Mouse (Mus musculus): ENCODE results near the gene Arl5c.

The Arl5c gene

DNA sequence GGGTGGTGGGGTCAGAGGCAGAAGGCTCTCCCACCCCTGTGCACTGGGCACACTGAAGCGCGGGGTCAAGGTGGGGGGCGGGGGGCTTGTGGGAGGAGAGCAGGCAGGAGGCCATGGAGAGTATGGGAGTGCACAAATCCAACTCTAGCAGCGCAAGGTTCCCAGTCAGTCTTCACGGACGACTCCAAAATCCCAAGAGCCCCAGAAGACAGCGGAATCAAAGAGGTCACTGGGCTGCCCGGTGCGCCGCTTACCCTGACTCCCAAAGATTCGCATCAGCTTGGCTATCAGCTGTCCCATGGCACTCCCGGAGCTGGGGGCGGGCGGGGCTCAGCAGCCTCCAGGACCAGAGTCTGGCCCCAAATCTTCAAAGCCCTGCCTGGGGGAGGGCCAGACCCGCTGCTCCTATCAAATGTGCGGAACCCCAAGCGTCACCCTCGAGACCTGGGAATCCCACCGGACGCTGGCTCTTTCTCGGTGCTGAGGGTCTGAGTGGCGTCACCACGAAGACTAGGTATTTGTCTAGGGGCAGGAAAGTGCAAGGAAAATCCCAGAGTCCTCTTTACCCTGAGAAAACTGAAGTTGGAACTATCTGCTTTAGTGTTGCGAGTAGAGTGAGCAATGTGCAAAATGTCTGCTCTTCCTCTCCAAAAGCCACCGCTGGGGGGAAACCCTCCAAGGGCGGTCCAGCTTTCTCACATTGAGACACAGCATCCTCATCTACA, at the start of gene Arl5c:
Gene Arl5c (minus strand): TSS at position 618 of the 725 bp plus-strand sequence.
- DNase-seq, result peak; percentile 47 to 50

DNA sequence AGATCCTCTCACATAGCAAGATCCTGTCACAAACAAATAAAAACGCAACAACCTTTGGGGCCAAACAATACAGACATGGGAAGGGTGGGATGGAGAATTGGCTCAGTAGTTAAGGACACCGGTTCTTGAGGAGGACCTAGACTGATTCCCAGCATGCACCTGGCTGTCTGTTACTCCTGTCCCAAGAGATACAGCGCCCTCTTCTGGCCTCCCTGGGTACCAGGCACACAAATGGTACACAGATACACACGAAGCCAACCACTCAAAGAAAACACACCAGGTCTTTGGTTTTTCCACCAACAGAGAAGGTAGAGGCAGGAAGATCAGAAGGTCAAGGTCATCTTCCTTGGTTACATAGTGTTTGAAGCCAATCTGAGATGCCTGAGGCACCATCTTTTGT, 49.6 kb upstream of the Arl5c start:
- no peak for DNase-seq

DNA sequence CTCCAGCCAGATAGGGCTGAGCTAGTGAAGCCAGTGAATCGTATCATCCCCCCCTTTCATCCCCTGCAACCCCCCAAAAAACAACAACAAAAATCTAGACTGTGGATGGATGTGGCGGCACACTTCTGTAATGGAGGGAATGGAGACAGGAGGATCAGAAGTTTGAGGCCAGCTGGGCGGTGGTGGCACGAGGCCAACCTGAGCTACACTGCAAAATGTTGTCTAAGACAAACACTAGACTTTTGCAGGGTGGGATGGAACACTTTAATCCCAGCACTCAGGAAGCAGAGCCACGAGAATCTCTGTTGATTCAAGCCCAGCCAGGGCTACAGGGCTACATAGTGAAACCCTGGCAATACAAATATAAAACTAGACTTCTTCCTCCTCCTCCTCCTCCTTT, 48.1 kb upstream of the Arl5c start:
- peak; percentile 66 to 70 for DNase-seq

DNA sequence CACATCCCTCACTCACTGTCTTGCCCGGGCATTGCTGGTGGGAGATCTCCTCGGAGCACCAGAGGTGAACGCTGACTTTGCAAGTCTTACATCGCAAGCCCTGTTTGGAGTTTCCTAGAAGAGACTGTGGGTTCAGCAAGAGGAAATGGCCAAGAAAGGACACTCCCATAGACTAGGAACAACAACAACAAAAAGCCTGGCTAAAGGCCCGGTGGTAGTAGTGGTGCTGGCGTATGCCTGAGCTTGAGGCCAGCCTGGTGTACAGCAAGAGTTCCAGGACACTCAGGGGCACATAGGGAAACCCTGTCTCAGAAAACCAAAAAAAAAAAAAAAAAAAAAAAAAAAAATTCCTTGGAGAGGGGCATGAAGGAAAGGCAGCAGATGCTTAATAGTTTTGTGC, 46.8 kb upstream of the Arl5c start:
- DNase-seq, result peak in 1 of 2 experiments; percentile 44

DNA sequence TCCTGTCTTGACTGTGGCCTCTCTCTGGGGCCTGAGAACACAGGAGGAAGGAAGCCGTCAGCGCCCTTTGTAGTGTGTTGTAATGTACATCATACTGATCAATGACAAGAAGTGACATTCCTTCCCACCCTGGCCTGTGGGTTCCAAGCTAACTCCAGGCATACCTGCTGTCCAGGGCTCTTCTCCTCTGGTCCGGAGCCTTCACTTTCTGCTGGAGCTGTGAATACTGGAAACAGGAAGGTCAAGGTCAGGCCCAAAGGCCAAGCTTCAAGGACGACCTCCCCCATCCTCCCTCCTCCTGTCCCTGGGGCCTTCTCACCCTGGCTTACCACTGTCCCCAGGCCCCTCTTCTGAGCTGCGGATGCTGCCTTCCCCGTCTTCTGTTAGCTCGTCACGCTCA, 45.0 kb upstream of the Arl5c start:
- no peak for DNase-seq

DNA sequence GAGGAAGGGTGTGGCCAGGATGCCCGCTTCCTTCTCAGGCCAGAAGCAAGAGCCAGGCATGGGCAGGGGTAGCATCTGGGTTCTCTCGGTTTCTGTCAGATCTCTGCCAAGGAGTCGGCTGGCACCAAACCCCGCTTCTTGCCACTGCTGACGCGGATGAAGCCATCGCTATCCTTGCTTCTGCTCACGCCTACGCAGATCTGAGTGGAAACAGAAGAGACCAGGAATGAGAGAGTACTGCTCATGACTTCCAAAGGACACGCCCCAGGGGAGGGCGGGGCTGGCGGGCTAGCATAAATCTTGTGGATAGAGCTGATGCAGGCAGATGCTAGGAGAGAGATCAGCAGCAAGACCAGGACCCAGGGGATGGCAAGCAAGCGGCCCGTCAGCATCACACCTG, 41.9 kb upstream of the Arl5c start:
- DNase-seq, result peak; percentile 79 to 80

DNA sequence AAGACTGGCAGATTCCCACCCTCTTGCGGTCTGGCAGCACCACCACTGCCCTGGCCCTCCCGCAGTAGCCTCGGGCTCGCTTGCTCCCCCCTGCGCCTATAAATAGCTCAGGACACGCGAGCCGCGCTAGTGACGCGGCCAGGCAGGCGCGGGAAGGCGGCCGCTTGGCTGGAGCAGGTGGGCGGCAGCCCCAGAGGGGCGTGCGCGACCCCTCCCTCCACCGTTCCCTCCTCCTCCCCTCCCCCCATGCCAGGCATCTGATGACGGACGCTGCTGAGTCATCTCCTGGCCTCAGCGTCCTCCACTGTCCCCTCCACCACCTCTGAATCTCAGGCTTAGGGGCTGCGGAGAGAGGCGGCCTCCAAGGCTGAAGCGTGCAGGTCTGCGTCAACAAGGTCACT, 40.0 kb upstream of the Arl5c start:
- peak; percentile 88 to 89 for DNase-seq

DNA sequence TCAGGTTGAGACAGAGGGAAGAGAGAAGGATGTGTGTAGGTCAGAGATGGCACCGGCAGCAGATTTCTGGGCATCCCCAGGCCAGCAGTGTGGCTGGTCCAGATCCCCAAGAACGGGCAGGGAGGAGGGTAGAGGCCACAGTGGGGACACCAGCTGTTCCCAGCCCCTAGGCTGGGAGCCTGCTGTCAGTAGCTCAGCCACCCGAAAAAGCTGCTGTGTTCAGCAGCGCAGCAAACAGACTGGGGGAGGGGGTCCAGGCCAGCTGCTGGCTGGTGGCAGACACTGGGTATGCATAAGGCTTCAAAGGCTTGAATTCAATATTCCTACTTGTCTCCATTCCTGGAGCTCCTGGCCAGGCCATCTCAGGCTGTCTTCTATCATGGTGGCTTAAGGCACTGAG, 38.9 kb upstream of the Arl5c start:
- peak; percentile 79 to 85 for DNase-seq

DNA sequence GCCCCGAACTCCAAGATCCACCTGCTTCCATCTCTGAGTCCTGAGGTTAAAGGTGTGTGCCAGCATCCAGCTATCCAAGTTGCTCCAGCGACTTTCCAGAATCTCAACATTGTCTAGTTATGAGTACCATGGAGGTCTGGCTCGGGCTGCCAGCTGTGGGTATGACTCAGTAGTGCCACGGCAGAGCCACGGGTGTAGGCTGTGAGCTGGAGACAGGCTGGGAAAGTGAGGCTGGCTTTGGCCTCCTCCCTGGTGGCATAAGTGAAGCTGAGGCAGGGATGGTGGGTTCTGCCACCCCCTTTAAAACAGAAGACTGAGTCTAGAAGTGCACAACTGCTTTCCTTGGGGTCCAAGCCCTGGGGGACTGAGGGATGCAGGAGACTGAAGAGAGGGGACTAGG, 38.1 kb upstream of the Arl5c start:
- DNase-seq, result no peak

DNA sequence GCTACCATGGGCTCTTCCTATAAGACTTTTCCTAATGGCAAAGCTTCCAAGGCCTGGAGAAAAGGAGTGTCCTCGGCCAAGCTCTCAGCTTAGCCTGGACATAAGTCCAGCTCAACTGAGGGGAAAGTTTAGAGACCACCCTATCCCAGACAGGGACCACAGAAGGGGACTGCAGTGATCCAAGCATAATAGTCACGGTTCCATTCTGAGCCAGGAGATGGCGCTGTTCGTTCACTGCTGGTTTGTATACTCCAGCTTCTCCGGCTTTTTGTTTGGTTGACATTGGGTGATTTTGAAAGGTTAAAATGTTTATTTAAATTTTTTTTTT, 35.4 kb upstream of the Arl5c start:
- DNase-seq, result peak; percentile 90 to 94

DNA sequence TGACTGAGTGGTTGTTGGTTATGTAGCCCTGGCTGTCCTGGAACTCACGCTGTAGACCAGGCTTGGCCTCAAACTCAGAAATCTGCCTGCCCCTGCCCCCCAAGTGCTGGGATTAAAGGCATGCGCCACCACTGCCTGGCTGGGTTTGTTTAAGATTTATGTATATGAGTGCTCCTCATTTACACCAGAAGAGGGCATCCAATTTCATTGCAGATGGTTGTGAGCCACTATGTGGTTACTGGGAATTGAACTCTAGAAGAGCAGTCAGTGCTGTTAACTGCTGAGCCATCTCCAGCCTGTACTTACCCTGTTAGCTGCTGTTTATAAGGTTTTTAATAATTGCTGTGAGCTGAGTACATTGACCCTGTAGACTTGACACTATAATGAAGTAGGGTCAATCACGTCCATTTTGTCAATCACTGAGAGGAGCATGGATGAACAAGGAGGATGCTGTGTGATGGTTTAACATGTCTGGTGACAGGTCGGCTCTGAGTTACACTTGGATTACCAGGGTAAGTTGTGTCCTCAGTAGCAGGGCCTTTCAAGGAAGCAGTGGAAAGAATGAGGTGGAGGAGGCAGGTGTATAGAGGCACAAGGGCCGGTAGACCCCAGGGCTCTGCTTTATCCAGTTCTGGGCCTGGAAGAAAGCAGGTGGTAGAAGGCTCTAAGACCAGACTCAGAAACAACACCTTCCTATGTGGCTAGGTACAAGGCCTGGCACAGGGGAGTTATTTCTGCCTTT, 34.9 kb upstream of the Arl5c start:
- DNase-seq, result no peak

DNA sequence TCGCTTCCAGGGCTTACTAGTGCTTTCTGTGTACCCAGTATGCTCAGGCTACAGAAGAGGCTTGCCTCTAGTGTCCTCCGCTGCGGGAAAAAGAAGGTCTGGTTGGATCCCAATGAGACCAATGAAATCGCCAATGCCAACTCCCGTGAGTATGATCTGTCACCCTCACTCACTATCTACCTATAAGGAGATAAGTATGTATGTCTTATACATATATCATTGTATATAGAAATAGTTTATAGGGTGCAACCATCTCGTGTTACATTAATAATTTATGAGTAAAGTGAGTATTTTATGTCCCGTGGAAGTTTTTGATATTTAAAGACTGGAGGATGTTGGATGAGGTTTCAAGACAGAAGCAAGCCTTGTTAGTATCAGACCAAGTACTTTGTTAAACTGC, 31.8 kb upstream of the Arl5c start:
- DNase-seq, result no peak

DNA sequence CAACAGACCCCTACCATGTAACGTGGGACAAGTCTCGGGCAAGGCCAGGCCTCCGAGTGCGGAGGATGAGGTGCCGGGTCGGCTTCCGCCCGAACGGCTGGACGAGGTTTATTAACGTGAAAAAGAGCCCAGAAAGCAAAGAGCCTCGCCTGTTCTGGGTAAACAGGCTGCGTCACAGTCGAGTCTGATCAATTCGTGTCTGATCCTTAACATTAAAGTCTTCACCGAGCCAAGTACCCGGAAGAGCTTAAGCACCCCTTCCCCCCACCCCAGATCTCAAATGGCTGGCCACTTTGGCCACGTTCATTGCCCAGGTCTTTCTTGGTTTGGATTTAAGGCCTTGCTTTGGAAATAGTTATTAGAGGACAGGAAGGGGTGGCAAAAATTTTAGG, 31.3 kb upstream of the Arl5c start:
- no peak for DNase-seq

DNA sequence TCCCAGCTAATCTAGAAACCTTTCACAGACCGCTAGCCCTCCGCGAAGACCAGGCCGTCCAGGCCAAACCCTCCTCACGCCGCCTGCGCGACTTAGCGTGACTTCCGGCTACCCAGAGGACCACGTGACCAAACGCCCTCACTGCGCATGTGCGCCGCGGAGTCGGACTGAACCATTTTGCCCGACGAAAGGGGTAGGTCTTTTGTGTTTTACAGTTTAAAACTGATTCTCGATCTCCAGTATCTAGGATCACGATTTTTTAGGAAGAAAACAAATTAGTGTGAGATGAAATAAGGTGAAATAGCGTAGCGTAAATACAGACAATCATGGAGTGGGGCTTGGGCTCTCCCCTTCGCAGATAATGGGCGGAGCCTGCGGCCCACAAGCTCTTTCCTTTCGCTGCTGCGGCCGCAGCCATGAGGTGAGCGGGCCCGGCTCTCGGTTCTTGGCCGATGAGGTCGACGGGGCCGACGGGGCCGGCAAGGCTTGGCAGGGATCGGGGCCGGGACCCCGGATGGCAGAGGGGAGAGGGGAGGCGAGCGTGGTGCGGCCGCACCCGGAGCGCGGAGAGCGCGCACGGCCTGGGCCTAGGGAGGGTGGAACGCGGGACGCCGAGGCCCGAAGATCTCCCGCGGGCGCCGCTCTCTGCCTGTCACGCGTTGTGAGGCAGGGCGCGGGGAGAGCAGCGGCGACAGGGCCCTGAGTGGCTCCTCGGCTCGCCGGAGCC, 30.8 kb upstream of the Arl5c start, which contains the start of gene Rpl19:
Gene Rpl19 (plus strand): TSS at position 141 of the 727 bp plus-strand sequence.
- DNase-seq, result peak; percentile 97 to 98

DNA sequence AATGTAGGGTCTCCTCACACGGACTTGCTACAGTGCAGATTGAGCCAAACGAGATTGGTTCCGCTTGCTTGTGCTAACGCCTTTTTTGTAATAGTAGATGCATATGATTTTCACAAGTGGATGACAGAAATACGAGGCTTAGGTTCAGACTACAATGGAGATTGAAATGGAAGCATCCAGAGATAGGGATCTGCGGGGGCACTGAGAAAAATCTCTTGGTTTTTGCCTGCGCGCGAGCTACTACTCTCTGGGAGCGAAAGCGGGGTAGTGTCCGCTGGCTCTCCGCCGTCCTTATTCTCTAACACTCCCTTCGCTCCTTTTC, 30.2 kb upstream of the Arl5c start:
- no peak for DNase-seq

DNA sequence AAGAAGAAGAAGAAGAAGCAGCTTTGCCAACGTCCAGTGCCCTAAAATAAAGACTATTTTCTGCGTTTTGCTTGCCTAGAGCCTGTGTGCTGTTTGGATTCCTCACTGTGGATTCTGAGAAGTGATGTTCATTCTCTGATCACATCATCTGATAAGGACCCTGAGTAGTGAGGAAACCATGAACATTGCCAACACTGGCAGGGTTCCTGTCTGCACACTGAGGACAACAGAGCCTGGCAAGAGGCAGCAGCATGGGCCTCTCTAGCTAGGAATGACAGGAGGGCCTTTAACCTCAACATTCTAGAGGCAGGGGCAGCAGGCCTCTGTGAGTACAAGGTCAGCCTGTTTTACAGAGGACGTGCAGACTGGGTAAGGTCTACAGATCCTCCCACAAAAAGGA, 28.5 kb upstream of the Arl5c start:
- no peak for DNase-seq

DNA sequence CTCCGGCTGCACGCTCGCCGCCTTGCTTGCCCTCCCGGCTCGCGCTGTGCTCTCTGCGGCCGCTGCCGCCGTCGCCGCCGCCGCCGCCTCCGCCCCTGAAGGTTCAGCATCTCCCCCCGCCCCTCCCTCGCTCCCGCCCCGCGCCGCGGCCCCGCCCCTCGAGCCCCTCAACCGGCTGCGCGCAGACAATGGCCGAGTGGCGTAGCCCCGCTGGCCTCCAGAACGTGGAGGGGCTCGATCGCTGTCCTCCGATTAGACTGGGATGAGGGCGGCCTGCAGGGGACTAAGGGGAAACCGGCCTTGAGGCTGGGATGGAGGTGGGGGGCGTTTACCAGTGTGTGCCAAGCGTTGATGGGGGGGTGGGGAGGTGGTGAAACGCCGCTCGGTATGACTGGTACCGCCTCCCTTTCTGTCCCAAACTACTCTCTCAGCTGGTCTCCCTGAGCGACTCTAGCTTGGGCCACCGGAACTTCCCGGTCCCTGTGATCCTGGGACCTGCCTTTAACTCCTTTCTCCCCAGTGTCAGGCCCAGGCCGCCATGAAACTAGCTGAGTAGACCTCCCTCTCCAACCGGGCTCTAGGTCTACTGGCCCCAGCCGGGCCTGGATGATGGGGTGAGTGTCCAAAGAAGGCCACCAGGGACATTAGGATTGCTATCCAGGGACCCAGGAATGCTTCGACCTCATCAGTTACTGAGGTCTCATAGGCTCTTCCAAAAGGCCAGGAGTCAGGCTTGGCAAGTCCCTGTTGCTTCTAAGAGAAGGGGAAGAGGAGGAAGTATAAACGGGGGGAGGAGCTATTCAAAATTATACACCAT, 26.8 kb upstream of the Arl5c start, which contains the start of gene Cacnb1:
Gene Cacnb1 (minus strand): TSS at position 480 of the 817 bp plus-strand sequence.
- DNase-seq, result peak; percentile 89 to 92

DNA sequence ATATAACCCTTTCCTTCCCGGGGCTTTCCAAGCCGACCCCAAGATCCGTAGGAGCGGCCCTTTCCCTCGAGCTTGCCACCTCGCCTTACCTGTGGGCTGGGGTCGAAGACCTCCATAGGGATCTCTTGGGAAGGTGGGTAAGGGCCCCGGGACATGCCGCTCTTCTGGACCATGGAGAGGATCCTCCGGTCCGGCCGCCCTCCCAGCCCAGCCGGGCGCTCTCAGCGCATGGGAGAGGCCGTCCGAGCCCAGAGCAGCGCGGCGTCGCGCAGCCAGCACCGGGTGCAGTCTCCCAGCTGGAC, 26.2 kb upstream of the Arl5c start:
- DNase-seq, result no peak

DNA sequence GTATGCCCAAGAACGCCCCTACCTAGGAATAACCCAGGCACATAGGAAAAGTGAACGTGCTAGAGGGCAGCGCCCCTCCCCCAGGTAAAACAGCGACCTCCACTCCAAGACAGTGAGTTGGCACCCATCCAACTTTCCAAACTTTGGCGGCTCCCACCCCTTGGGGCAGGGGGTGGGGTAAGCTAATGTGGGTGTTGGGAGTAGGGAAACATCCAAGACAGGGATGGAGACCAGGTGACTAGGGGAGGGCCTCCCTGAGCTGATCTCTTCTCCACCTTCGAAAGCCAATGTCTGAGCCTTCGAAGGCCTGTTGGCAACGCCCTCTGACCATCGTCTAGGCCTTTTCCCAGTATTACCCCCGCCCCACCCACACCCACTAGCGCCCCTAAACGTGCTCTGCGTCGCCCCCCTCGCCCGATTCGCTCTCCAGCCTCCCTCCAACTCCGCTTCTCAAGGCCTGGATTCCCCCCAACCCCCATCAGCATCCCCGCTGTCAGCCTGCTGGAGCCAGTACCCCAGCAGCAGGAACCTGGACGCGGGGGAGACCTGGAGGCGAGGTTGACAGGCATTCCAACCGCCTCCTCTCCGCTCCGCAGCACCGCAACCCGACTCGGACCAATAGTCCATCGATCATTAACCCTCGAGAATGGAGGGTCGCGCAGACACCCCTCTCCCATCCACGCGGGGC, 25.7 kb upstream of the Arl5c start:
- DNase-seq, result peak; percentile 78 to 80

DNA sequence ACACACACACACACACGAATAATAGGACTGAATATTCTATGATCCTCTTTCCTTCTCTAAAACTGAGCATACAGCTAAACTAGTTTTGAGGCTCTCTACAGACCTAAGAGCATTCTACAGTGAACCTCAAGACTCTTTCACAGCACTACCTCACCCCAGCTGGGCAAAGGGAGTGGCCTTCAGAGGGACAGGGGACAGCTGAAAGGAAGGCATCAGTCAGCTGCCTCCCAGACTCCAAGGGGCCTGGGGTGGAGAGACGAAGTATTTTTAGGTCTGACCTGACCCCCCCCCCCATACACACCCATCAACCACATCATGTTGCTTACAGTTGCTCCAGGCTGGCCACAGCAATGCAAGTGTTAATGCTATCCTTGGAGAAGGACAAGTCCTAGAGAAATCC, 25.1 kb upstream of the Arl5c start:
- DNase-seq, result peak in 1 of 2 experiments; percentile 31

DNA sequence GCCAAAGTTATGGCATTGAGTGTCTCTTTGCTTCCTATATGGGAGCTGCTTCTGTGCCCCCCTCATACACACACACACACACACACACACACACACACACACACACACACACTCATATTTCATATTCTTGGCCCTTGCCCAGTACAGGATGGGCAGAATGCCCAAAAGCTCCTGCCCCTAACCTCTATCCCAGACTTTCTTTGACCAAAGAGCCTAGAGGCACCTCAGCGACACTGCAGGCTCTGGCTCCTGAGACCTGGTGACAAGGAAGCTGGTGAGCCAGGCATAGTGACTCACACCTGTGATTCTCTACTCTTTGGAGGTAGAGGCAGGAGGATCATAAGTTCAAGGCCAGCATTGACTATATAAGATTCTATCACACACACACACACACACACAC, 24.7 kb upstream of the Arl5c start:
- DNase-seq, result peak; percentile 63 to 66

DNA sequence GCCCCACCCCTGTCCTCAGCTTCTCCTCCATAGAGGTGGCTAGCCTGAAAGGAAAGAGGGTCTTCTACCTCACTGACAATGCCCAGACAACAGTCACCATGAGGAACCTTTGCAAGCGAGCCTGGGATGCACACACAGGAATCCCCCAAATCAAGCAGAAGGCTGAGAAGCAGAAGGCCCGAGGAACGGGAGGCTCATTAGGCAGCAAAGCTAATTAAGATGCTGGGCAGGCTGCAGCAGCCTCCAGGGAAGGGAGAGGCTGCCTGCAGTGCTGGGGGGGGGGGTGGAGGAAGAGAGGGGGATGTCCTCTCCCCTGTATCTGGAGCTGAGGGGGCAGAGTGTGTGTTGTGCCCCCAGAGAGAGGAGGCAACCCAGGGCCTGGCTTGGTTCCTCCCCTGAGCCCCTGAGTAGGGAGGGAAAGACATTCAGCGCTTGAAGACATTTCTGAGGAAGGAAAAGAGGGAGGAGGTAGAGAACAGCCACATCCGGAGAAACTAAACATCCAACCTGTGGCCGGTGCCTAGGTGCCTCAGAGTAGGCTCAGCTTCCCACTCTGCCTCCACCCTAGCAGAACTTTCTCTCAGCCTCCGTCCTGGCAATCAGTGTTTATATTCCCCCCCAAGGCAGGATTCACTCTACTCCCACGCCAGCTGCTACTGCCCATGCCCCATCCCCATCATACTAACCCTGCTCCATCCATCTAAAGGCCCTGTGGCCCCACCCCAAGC, 24.1 kb upstream of the Arl5c start:
- no peak for DNase-seq

All from cerebellum, postnatal 10 days (tissue).